Mouse (Mus musculus) hindbrain, embryonic 15.5 days (tissue): ENCODE data around the gene Atg101. TPM values are rescaled to one million over a fixed set of nuclear protein-coding genes. Genes with fewer than 3 reads are reported as not detected.

Experiments used
- ATAC-seq: fragments of 200-750 bp; cut with Nextera tagmentation; 2 replicates; pipeline ENCODE4 v1.8.0; 2017; ENCODE audit warnings: low read depth, moderate number of reproducible peaks, moderate TSS enrichment; ENCODE audit not compliant: low FRiP score
- H3K27ac ChIP-seq: fragments of 300-500 bp; sonication (generic); replicated peaks from 2 replicates; pipeline ENCODE4 v1.5.1; 2015; ENCODE audit warnings: mild to moderate bottlenecking, inconsistent platforms
- H3K27me3 ChIP-seq: fragments of 300-500 bp; sonication (generic); 2 replicates; pipeline ENCODE4 v1.6.1; 2015; ENCODE audit warnings: control low read depth, inconsistent platforms
- H3K36me3 ChIP-seq: fragments of 300-500 bp; sonication (generic); 2 replicates; pipeline ENCODE4 v1.6.1; 2015; ENCODE audit warnings: control low read depth, inconsistent platforms
- H3K4me1 ChIP-seq: fragments of 300-500 bp; sonication (generic); replicated peaks from 2 replicates; pipeline ENCODE4 v1.6.1; 2015; ENCODE audit warnings: control low read depth, inconsistent platforms
- H3K4me2 ChIP-seq: fragments of 300-500 bp; sonication (generic); 2 replicates; pipeline ENCODE4 v1.6.1; 2015; ENCODE audit warnings: moderate library complexity, mild to moderate bottlenecking, inconsistent platforms
- H3K4me3 ChIP-seq: fragments of 300-500 bp; sonication (generic); 2 replicates; pipeline ENCODE4 v1.5.1; 2015; ENCODE audit warnings: mild to moderate bottlenecking, inconsistent platforms
- H3K9ac ChIP-seq: fragments of 300-500 bp; sonication (generic); 2 replicates; pipeline ENCODE4 v1.6.1; 2015; ENCODE audit warnings: inconsistent platforms
- H3K9me3 ChIP-seq: fragments of 300-500 bp; sonication (generic); 2 replicates; pipeline ENCODE4 v1.6.1; 2016; ENCODE audit warnings: control low read depth, inconsistent platforms
- WGBS: fragments of 180-500 bp; shearing (Covaris S2); methylation state at CpG from one replicate; pipeline ENCODE4 v1.1.7; 2015; 5-methylcytosine and 5-hydroxymethylcytosine counted together
- polyA plus RNA-seq: library from polyadenylated mRNA; unstranded; fragments of >200 nt; fragmentation: Nextera tagmentation; extraction: Ambion mirVana; gene quantifications from 2 replicates; pipeline ENCODE4 v1.2.1, GENCODE M21; 2015

Gene Atg101
- 75.5 and 76.5 TPM in 2 replicates for polyA plus RNA-seq

DNA sequence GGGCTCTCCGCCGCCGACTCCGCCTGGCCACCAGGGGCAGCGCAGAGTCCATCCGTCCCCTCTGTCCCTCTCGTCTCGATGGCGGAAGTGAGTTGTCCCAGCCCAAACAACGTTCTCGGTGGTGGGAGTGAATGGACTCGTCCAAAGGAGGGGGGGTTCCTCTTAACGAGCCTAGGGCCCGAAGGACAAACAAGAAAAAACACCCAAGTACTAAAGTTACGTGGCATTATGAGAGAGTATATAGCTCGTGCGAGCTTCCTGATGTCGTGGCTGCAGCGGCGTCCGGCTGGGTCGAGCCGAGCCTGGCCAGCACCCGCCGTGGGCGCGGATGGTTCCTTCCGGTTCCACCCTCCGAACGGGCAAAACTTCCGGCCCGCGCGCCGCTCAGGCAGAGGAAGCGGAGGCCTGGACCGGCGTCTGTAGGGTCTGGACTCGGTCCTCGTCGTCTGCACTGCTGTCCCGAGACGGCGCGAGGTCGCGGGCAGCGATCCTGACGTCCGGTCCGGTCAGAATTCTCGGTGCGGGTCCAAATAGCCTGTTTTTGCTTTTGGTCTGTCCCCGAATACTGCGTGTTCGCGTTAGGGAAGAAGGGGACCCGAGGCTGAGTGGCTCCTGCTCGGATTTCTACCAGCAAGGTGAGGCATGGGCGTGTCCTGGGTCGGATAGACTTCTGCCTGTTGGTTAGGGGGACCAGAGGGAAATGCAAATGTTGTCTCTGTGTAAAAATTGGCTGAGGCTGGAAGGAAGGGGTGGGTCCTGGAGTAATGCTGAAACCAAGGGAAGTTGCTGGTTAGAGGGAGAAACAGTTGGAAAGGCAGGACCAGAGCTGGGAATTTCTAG, at the start of gene Atg101:
TSS of gene Atg101 (plus strand) at position 362 of the 840 bp plus-strand sequence.
- H3K4me3 ChIP-seq: peak within 1 kb of the TSS; percentile 63
- H3K9ac ChIP-seq: peak within 1 kb of the TSS; percentile 72
- peak within 1 kb of the TSS; percentile 98 for H3K4me2 ChIP-seq
- H3K27ac ChIP-seq: peak within 1 kb of the TSS; percentile 85
- no peaks in the 10 kb centered on the region for H3K9me3 ChIP-seq
- peaks cover 29% of the 10 kb centered on the region for H3K4me1 ChIP-seq
- H3K36me3 ChIP-seq: peaks cover 18% of the 10 kb centered on the region
- WGBS: under 1% methylated on average over 61 of the region's 61 CpGs
- peak; percentile 90 for ATAC-seq
- no peaks in the 10 kb centered on the region for H3K27me3 ChIP-seq

DNA sequence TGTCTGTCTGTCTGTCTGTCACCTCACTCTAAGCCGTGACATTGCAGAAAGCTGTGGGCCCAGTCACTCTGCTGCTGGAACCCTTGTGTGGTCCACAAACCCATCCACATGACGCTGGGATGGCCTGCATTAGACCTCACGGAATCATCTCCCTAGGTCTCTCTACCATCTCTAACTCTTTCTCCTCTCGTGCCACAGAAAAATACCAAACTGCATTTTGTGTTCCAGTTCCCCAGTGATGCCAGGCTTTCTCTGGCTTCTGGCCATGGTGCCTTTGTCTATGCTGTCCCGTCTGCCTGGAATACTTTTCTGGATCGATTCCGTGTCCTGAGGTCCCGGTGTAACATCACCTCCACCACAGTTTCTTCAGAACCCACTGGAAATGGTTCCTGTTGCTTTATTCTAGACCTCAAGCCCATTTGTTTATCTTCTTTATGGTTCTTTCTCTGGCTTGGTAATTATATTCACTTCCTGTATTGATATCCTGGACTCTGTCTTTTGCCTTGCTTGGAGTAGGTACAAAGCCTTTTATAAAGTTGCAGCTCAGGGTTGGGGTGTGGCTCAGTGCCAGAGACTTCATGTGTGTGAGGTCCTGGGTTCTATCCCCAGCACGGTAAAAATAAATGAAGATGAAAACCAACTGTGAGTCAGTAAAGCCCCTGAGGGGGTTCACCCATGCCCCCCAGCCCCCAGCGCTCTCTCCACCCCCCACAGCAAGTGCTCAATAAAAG, 49.3 kb upstream of the Atg101 start:
- ATAC-seq: no peak
- 56% methylated on average over 10 of the region's 10 CpGs for WGBS
- Histone ChIP-seq H3K4me2 (no peak overlapping the region), H3K9me3 (no peaks in the 10 kb centered on the region), H3K4me3 (no peak overlapping the region), H3K27ac (no peak overlapping the region), H3K9ac (no peak overlapping the region), H3K27me3 (no peaks in the 10 kb centered on the region), H3K4me1 (peaks cover 22% of the 10 kb centered on the region), H3K36me3 (no peaks in the 10 kb centered on the region)

DNA sequence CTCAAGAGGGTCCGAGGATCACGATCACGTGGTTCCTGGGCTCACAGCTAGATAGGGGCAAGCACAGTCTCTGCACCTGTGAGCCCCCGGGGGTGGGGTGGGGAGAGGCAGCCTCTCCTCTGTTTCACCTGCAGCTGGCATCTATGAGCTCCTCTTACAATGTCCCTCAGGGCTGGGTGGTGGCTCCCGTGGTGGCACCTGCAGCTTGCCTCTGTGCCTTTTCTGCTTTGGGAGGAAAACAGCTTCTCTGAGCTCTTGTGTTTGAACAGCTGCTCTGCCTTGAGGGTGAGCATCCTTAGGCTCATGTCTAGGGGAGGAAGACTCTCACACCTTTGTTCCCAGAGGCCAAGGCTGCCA, 48.8 kb upstream of the Atg101 start:
- Histone ChIP-seq H3K4me3 (no peak overlapping the region), H3K4me1 (peaks cover 22% of the 10 kb centered on the region), H3K27ac (no peak overlapping the region), H3K27me3 (no peaks in the 10 kb centered on the region), H3K9me3 (no peaks in the 10 kb centered on the region), H3K36me3 (no peaks in the 10 kb centered on the region), H3K4me2 (no peak overlapping the region), H3K9ac (no peak overlapping the region)
- 28% methylated on average over 5 of the region's 5 CpGs for WGBS
- no peak for ATAC-seq

- H3K9ac ChIP-seq: no peak overlapping the region
- H3K36me3 ChIP-seq: no peaks in the 10 kb centered on the region
- peaks cover 23% of the 10 kb centered on the region for H3K4me1 ChIP-seq
- peak; percentile 11; the same call in 1 of the 2 replicates for ATAC-seq
- H3K27ac ChIP-seq: no peak overlapping the region
- H3K27me3 ChIP-seq: no peaks in the 10 kb centered on the region
- H3K9me3 ChIP-seq: no peaks in the 10 kb centered on the region
- WGBS: 25% methylated on average over 12 of the region's 12 CpGs
- H3K4me2 ChIP-seq: no peak overlapping the region
- no peak overlapping the region for H3K4me3 ChIP-seq
Observed at GRCm38 (mm10) chr15:101235728-101236327, 48.2 kb upstream of the Atg101 start.

- no peaks in the 10 kb centered on the region for H3K27me3 ChIP-seq
- H3K9me3 ChIP-seq: no peaks in the 10 kb centered on the region
- H3K9ac ChIP-seq: no peak overlapping the region
- no peak overlapping the region for H3K27ac ChIP-seq
- H3K36me3 ChIP-seq: no peaks in the 10 kb centered on the region
- H3K4me1 ChIP-seq: peaks cover 23% of the 10 kb centered on the region
- no peak for ATAC-seq
- no peak overlapping the region for H3K4me3 ChIP-seq
- 15% methylated on average over 3 of the region's 3 CpGs for WGBS
- no peak overlapping the region for H3K4me2 ChIP-seq
Observed at GRCm38 (mm10) chr15:101236878-101237277, 47.2 kb upstream of the Atg101 start.

GRCm38 (mm10) chr15:101238885-101239511, 45.1 kb upstream of the Atg101 start:
- Histone ChIP-seq H3K4me3 (peak overlapping the region; percentile 27), H3K4me1 (peaks cover 23% of the 10 kb centered on the region), H3K27me3 (no peaks in the 10 kb centered on the region), H3K9ac (no peak overlapping the region; the same call in 1 of the 2 replicates), H3K27ac (no peak overlapping the region), H3K4me2 (peak overlapping the region; percentile 65), H3K36me3 (no peaks in the 10 kb centered on the region), H3K9me3 (no peaks in the 10 kb centered on the region)
- ATAC-seq: peak; percentile 47
- 9% methylated on average over 28 of the region's 28 CpGs for WGBS

- Histone ChIP-seq H3K4me2 (no peak overlapping the region), H3K9ac (no peak overlapping the region), H3K27me3 (no peaks in the 10 kb centered on the region), H3K4me3 (no peak overlapping the region), H3K4me1 (peaks cover 23% of the 10 kb centered on the region), H3K27ac (no peak overlapping the region), H3K36me3 (no peaks in the 10 kb centered on the region), H3K9me3 (no peaks in the 10 kb centered on the region)
- ATAC-seq: no peak
- 60% methylated on average over 8 of the region's 8 CpGs for WGBS
Observed at GRCm38 (mm10) chr15:101239821-101240220, 44.3 kb upstream of the Atg101 start.

GRCm38 (mm10) chr15:101240799-101241204, 43.3 kb upstream of the Atg101 start:
- H3K4me2 ChIP-seq: peak overlapping the region; percentile 50
- no peaks in the 10 kb centered on the region for H3K27me3 ChIP-seq
- H3K4me3 ChIP-seq: peak overlapping the region; percentile 10; the same call in 1 of the 2 replicates
- peak overlapping the region; percentile 20; the same call in 1 of the 2 replicates for H3K9ac ChIP-seq
- H3K27ac ChIP-seq: no peak overlapping the region
- peaks cover 20% of the 10 kb centered on the region for H3K4me1 ChIP-seq
- 14% methylated on average over 10 of the region's 10 CpGs for WGBS
- no peaks in the 10 kb centered on the region for H3K36me3 ChIP-seq
- ATAC-seq: peak; percentile 68
- no peaks in the 10 kb centered on the region for H3K9me3 ChIP-seq

DNA sequence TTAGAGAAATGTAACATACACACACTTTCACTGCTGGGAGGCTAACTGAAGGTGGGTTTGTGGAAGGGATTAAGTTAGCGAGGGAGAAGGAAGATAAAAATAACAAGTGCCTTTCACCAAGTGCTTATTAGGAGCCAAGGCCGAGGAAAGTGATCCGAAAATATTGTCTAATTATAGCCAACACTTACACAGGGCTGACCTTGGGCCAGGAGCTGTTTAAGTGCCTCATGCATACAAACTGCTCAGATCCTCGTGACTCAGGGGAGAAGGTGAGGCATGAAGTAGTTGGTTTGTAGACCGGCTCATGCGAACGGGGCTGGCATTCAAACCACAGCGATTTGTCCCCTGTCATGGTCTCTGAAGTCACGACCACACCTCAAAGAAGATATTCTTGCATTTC, 42.8 kb upstream of the Atg101 start:
- Histone ChIP-seq H3K27ac (no peak overlapping the region), H3K27me3 (no peaks in the 10 kb centered on the region), H3K4me2 (peak overlapping the region; percentile 50), H3K9me3 (no peaks in the 10 kb centered on the region), H3K36me3 (no peaks in the 10 kb centered on the region), H3K9ac (peak overlapping the region; percentile 20; the same call in 1 of the 2 replicates), H3K4me3 (0 out of 2 replicates have a peak overlapping the region, but pooled peaks have one; percentile 10), H3K4me1 (peaks cover 22% of the 10 kb centered on the region)
- 74% methylated on average over 9 of the region's 9 CpGs for WGBS
- no peak for ATAC-seq

DNA sequence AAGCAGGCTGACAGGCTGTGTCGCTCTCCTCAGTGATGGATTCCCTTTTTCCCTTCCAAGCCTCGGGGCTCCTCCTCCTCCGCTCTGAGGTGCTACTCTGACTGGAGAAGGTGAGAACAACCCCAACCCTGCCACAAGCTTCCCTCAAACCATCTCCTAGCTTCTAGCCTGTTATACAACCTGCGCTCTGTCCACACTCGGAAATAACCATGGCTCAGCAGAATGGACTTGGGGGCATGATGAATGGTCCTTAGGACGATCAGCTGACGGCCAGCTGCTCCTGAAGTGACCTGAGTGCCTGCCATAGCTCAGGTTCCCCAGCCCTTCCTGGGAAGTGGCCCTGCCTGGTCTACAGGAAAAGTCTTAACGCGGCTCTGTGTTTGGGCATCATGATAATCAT, 42.2 kb upstream of the Atg101 start:
- H3K27me3 ChIP-seq: no peaks in the 10 kb centered on the region
- no peak overlapping the region for H3K4me2 ChIP-seq
- H3K9ac ChIP-seq: no peak overlapping the region
- H3K4me1 ChIP-seq: peaks cover 25% of the 10 kb centered on the region
- H3K9me3 ChIP-seq: no peaks in the 10 kb centered on the region
- H3K4me3 ChIP-seq: no peak overlapping the region
- ATAC-seq: no peak
- no peak overlapping the region for H3K27ac ChIP-seq
- H3K36me3 ChIP-seq: no peaks in the 10 kb centered on the region
- WGBS: 73% methylated on average over 9 of the region's 9 CpGs

GRCm38 (mm10) chr15:101242645-101243044, 41.4 kb upstream of the Atg101 start:
- Histone ChIP-seq H3K9me3 (no peaks in the 10 kb centered on the region), H3K4me3 (no peak overlapping the region), H3K9ac (no peak overlapping the region), H3K36me3 (no peaks in the 10 kb centered on the region), H3K27me3 (no peaks in the 10 kb centered on the region), H3K4me2 (no peak overlapping the region), H3K27ac (no peak overlapping the region), H3K4me1 (peaks cover 31% of the 10 kb centered on the region)
- ATAC-seq: no peak
- WGBS: 27% methylated on average over 8 of the region's 8 CpGs
